Mouse (Mus musculus) ES-Bruce4 (cell line): ENCODE measurements at regions not wholly inside any gene's neighbourhood (a gene's known extent, or its start where the extent isn't known, plus 50 kb on each side); places are given as distances from the start of the nearest gene placed in this dataset.

Experiments
- CTCF ChIP-seq: IDR thresholded peaks from one replicate; pipeline ENCODE4 v1.8.1; 2011; ENCODE audit warnings: low read depth, low read length
- EP300 ChIP-seq: IDR thresholded peaks from 2 replicates; pipeline ENCODE4 v1.6.1; 2011; ENCODE audit warnings: low read depth, low read length; ENCODE audit not compliant: insufficient read depth
- POLR2A ChIP-seq: IDR thresholded peaks from one replicate; pipeline ENCODE4 v1.8.1; 2011; ENCODE audit warnings: low read length; ENCODE audit not compliant: insufficient read depth

- no peak for TF ChIP-seq CTCF
- no peak for TF ChIP-seq EP300
- TF ChIP-seq POLR2A = no peak
Measured at GRCm38 (mm10) chr6:51156836-51157370, 275.6 kb upstream of the Nfe2l3 start.
